Mouse (Mus musculus): ENCODE measurements around the gene Olfr1389. TPM values are rescaled to one million over a fixed set of nuclear protein-coding genes. Genes with fewer than 3 reads are reported as not detected.

The Olfr1389 gene
- not detected for polyA plus RNA-seq (2014; fragmentation: Illumina TruSeq; extraction: RNeasy Lipid Tissue Mini Kit (QIAGEN cat#74804); ENCODE audit: low read depth, low replicate concordance)

GRCm38 (mm10) chr11:49422767-49423166 is at the start of gene Olfr1389:
Gene Olfr1389, plus strand, starts transcription at chr11:49423067.

GRCm38 (mm10) chr11:49436411-49436810 is 13.5 kb downstream of the Olfr1389 start, which contains the start of gene Olfr1388:
Gene Olfr1388, plus strand, starts transcription at chr11:49436624.

GRCm38 (mm10) chr11:49455043-49455442 is 32.2 kb downstream of the Olfr1389 start, which contains the start of gene Olfr1387:
Gene Olfr1387, plus strand, starts transcription at chr11:49455343.

GRCm38 (mm10) chr11:49464746-49465145 is 41.9 kb downstream of the Olfr1389 start, which contains the start of gene Olfr1386:
Gene Olfr1386, plus strand, starts transcription at chr11:49465046.

Other genes starting within 250 kb of the Olfr1389 start
- 96.9 TPM for gene Btnl9, start 235.9 kb upstream of the Olfr1389 start, polyA plus RNA-seq (2014; fragmentation: Illumina TruSeq; extraction: RNeasy Lipid Tissue Mini Kit (QIAGEN cat#74804); ENCODE audit: low read depth, low replicate concordance)
- gene Zfp62, start 219.8 kb upstream of the Olfr1389 start, polyA plus RNA-seq (2014; fragmentation: Illumina TruSeq; extraction: RNeasy Lipid Tissue Mini Kit (QIAGEN cat#74804); ENCODE audit: low read depth, low replicate concordance) = 131 TPM
- gene Mgat1, start 178.9 kb upstream of the Olfr1389 start, polyA plus RNA-seq (2014; fragmentation: Illumina TruSeq; extraction: RNeasy Lipid Tissue Mini Kit (QIAGEN cat#74804); ENCODE audit: low read depth, low replicate concordance) = 21.6 TPM
- not detected for gene Olfr1393, start 144.8 kb upstream of the Olfr1389 start, polyA plus RNA-seq (2014; fragmentation: Illumina TruSeq; extraction: RNeasy Lipid Tissue Mini Kit (QIAGEN cat#74804); ENCODE audit: low read depth, low replicate concordance)
- 0.17 TPM for gene Olfr1392, start 137.8 kb upstream of the Olfr1389 start, polyA plus RNA-seq (2014; fragmentation: Illumina TruSeq; extraction: RNeasy Lipid Tissue Mini Kit (QIAGEN cat#74804); ENCODE audit: low read depth, low replicate concordance)
- not detected for gene Olfr10, start 118.3 kb upstream of the Olfr1389 start, polyA plus RNA-seq (2014; fragmentation: Illumina TruSeq; extraction: RNeasy Lipid Tissue Mini Kit (QIAGEN cat#74804); ENCODE audit: low read depth, low replicate concordance)
- not detected for gene Olfr1391, start 100.3 kb upstream of the Olfr1389 start, polyA plus RNA-seq (2014; fragmentation: Illumina TruSeq; extraction: RNeasy Lipid Tissue Mini Kit (QIAGEN cat#74804); ENCODE audit: low read depth, low replicate concordance)
- gene Olfr1390, start 87.9 kb upstream of the Olfr1389 start, polyA plus RNA-seq (2014; fragmentation: Illumina TruSeq; extraction: RNeasy Lipid Tissue Mini Kit (QIAGEN cat#74804); ENCODE audit: low read depth, low replicate concordance) = not detected
- not detected for gene Olfr1388, start 13.6 kb downstream of the Olfr1389 start, polyA plus RNA-seq (2014; fragmentation: Illumina TruSeq; extraction: RNeasy Lipid Tissue Mini Kit (QIAGEN cat#74804); ENCODE audit: low read depth, low replicate concordance)
- gene Olfr1387, start 32.3 kb downstream of the Olfr1389 start, polyA plus RNA-seq (2014; fragmentation: Illumina TruSeq; extraction: RNeasy Lipid Tissue Mini Kit (QIAGEN cat#74804); ENCODE audit: low read depth, low replicate concordance) = not detected
- gene Olfr1386, start 42.0 kb downstream of the Olfr1389 start, polyA plus RNA-seq (2014; fragmentation: Illumina TruSeq; extraction: RNeasy Lipid Tissue Mini Kit (QIAGEN cat#74804); ENCODE audit: low read depth, low replicate concordance) = not detected
- not detected for gene Olfr1385, start 66.0 kb downstream of the Olfr1389 start, polyA plus RNA-seq (2014; fragmentation: Illumina TruSeq; extraction: RNeasy Lipid Tissue Mini Kit (QIAGEN cat#74804); ENCODE audit: low read depth, low replicate concordance)
- not detected for gene Olfr1384, start 83.7 kb downstream of the Olfr1389 start, polyA plus RNA-seq (2014; fragmentation: Illumina TruSeq; extraction: RNeasy Lipid Tissue Mini Kit (QIAGEN cat#74804); ENCODE audit: low read depth, low replicate concordance)
- not detected for gene Olfr1383, start 96.6 kb downstream of the Olfr1389 start, polyA plus RNA-seq (2014; fragmentation: Illumina TruSeq; extraction: RNeasy Lipid Tissue Mini Kit (QIAGEN cat#74804); ENCODE audit: low read depth, low replicate concordance)
- gene Olfr1382, start 105.2 kb downstream of the Olfr1389 start, polyA plus RNA-seq (2014; fragmentation: Illumina TruSeq; extraction: RNeasy Lipid Tissue Mini Kit (QIAGEN cat#74804); ENCODE audit: low read depth, low replicate concordance) = not detected
- gene Olfr1381, start 120.4 kb downstream of the Olfr1389 start, polyA plus RNA-seq (2014; fragmentation: Illumina TruSeq; extraction: RNeasy Lipid Tissue Mini Kit (QIAGEN cat#74804); ENCODE audit: low read depth, low replicate concordance) = not detected
- not detected for gene Olfr1380, start 133.8 kb downstream of the Olfr1389 start, polyA plus RNA-seq (2014; fragmentation: Illumina TruSeq; extraction: RNeasy Lipid Tissue Mini Kit (QIAGEN cat#74804); ENCODE audit: low read depth, low replicate concordance)
- gene Flt4, start 186.2 kb downstream of the Olfr1389 start, polyA plus RNA-seq (2014; fragmentation: Illumina TruSeq; extraction: RNeasy Lipid Tissue Mini Kit (QIAGEN cat#74804); ENCODE audit: low read depth, low replicate concordance) = 4.5 TPM
- gene Scgb3a1, start 240.5 kb downstream of the Olfr1389 start, polyA plus RNA-seq (2014; fragmentation: Illumina TruSeq; extraction: RNeasy Lipid Tissue Mini Kit (QIAGEN cat#74804); ENCODE audit: low read depth, low replicate concordance) = not detected

Data from adrenal gland, adult 10 weeks (tissue).